Mouse (Mus musculus) heart, postnatal 0 days (tissue): ENCODE data around the gene Hils1.

ENCODE experiments used
- CTCF ChIP-seq: IDR thresholded peaks from 2 replicates; pipeline ENCODE4 v1.5.1; 2016; ENCODE audit warnings: antibody characterized with exemption, control low read depth, low read depth
- EP300 ChIP-seq: IDR thresholded peaks from 2 replicates; pipeline ENCODE4 v1.6.1; 2016; ENCODE audit warnings: antibody characterized with exemption, low read depth

- no peak for TF ChIP-seq EP300
- no peak for TF ChIP-seq CTCF
Measured at GRCm38 (mm10) chr11:94937335-94937781, 30.0 kb upstream of the Hils1 start.
